Mouse (Mus musculus): ENCODE data around the gene Prl2a1. TPM values are rescaled to one million over a fixed set of nuclear protein-coding genes. Genes with fewer than 3 reads are reported as not detected.

The Prl2a1 gene
- polyA plus RNA-seq (2012; rRNA removed; ENCODE audit: low replicate concordance) = not detected in 2 replicates

DNA sequence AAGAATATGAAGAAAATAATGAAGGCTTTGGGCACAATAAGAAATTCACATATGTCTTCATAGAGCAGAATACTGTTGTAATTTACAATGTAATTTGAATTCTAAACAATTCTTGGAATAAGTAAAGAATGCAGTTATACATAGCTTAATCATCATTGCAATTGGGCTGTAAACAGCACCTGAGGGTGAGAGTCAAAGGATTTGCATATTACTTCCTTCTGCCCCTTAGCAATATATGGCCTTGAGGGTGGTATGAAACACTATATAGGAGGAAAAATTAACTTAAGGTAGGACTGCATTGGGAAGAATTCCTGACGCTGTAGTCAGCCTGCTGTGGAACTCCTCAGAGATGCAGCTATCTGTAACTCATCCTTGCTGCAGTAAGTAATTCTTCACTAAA is at the start of gene Prl2a1:
Gene Prl2a1, plus strand, starts transcription at position 301 of the 400 bp plus-strand sequence.

GRCm38 (mm10) chr13:27780704-27781103 is 20.8 kb upstream of the Prl2a1 start, which contains the start of gene Prl7c1:
Prl7c1 (minus strand) TSS chr13:27780804.

DNA sequence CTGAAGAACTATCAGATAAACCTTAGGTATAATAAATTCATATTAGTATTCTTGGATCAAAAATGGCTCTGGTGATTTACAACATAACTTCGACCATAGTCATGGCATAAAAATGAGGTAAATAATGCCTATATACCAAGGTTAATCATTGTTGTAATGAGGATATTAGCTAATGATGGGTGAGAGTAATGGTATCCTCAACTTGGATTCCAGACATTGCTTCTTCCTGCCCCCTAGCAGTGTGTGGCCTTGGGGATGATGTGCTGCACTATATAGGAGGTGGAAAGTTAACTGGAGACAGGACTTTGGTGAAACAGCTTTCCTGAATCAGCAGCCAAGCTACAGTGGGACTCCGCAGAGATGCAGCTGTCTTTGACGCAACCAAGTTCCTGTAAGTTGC is 47.6 kb downstream of the Prl2a1 start, which contains the start of gene Prl2c1:
Gene Prl2c1, plus strand, starts transcription at position 301 of the 400 bp plus-strand sequence.

Other genes with a start within 250 kb of the Prl2a1 start
- not detected in 2 replicates for gene Prl8a9, start 237.0 kb upstream of the Prl2a1 start, polyA plus RNA-seq (2012; rRNA removed; ENCODE audit: low replicate concordance)
- gene Prl8a1, start 219.5 kb upstream of the Prl2a1 start, polyA plus RNA-seq (2012; rRNA removed; ENCODE audit: low replicate concordance) = not detected in 2 replicates
- gene Prl7b1, start 191.1 kb upstream of the Prl2a1 start, polyA plus RNA-seq (2012; rRNA removed; ENCODE audit: low replicate concordance) = not detected in 2 replicates
- not detected in 2 replicates for gene Prl7a1, start 159.2 kb upstream of the Prl2a1 start, polyA plus RNA-seq (2012; rRNA removed; ENCODE audit: low replicate concordance)
- gene Prl7a2, start 133.6 kb upstream of the Prl2a1 start, polyA plus RNA-seq (2012; rRNA removed; ENCODE audit: low replicate concordance) = not detected in 2 replicates
- gene Prl7d1, start 84.9 kb upstream of the Prl2a1 start, polyA plus RNA-seq (2012; rRNA removed; ENCODE audit: low replicate concordance) = not detected in 2 replicates
- gene Prl7c1, start 20.9 kb upstream of the Prl2a1 start, polyA plus RNA-seq (2012; rRNA removed; ENCODE audit: low replicate concordance) = not detected in 2 replicates
- gene Prl2c1, start 47.7 kb downstream of the Prl2a1 start, polyA plus RNA-seq (2012; rRNA removed; ENCODE audit: low replicate concordance) = not detected in 2 replicates
- gene Prl4a1, start 214.6 kb downstream of the Prl2a1 start, polyA plus RNA-seq (2012; rRNA removed; ENCODE audit: low replicate concordance) = not detected in 2 replicates

Data from duodenum, adult 2 months (tissue).